Mouse (Mus musculus) CH12.LX (cell line): ENCODE data around the gene Asb17. TPM values are rescaled to one million over a fixed set of nuclear protein-coding genes. Genes with fewer than 3 reads are reported as not detected.

Source experiments
- DNase-seq: peaks from one replicate; pipeline ENCODE4 v3.0.0-alpha.2; 2013; ENCODE audit errors: extremely low read depth
- H3K27ac ChIP-seq: 2 replicates; pipeline ENCODE4 v1.5.1; 2012; ENCODE audit warnings: low read depth, mild to moderate bottlenecking, control low read depth, moderate library complexity; ENCODE audit not compliant: insufficient read depth
- H3K27me3 ChIP-seq: replicated peaks from 2 replicates; pipeline ENCODE3; 2012; ENCODE audit warnings: inconsistent platforms
- H3K36me3 ChIP-seq, 2 experiments: replicated peaks in 1 of 2; 2 replicates each; pipeline versions ENCODE3 to v1.6.1; 2012; ENCODE audit warnings: inconsistent platforms in 1 of 2, low read length in 1 of 2, mild to moderate bottlenecking in 1 of 2, mixed read lengths in 1 of 2, moderate library complexity in 1 of 2; ENCODE audit not compliant: control insufficient read depth in 1 of 2, insufficient read depth in 1 of 2
- H3K4me1 ChIP-seq, 2 experiments: 2 replicates each; pipeline ENCODE4 v1.6.1; 2012; ENCODE audit warnings: inconsistent platforms in 1 of 2, moderate library complexity in 1 of 2; ENCODE audit not compliant: insufficient read depth in 2 of 2, control insufficient read depth in 1 of 2
- H3K4me2 ChIP-seq: 2 replicates; pipeline ENCODE4 v1.6.1; 2012; ENCODE audit warnings: low read depth, mild to moderate bottlenecking, control low read depth; ENCODE audit not compliant: poor library complexity, insufficient read depth, severe bottlenecking
- H3K4me3 ChIP-seq, 3 experiments: fragments of 150-350 bp in 1 of 3; sonication (generic) in 1 of 3; replicated peaks in 1 of 3; 2 replicates each; pipeline versions ENCODE3 to v1.5.1; 2011 to 2012; ENCODE audit warnings: low read depth in 2 of 3, low read length in 2 of 3, mild to moderate bottlenecking in 2 of 3, moderate library complexity in 2 of 3, control low read depth in 1 of 3, improper control_type of control experiment in 1 of 3, inconsistent platforms in 1 of 3, mixed read lengths in 1 of 3; ENCODE audit not compliant: poor library complexity in 1 of 3
- H3K79me2 ChIP-seq: replicated peaks from 2 replicates; pipeline ENCODE4 v1.6.1; 2012; ENCODE audit warnings: mild to moderate bottlenecking, moderate library complexity; ENCODE audit not compliant: control insufficient read depth, poor library complexity, insufficient read depth, severe bottlenecking; ENCODE audit errors: extremely low read depth
- H3K9ac ChIP-seq: 2 replicates; pipeline ENCODE4 v1.6.1; 2012; ENCODE audit warnings: low read depth, mild to moderate bottlenecking, control low read depth, moderate library complexity; ENCODE audit not compliant: insufficient read depth
- H3K9me3 ChIP-seq: replicated peaks from 2 replicates; pipeline ENCODE3; 2012; ENCODE audit warnings: low read length, inconsistent platforms, mixed read lengths
- BHLHE40 ChIP-seq: IDR thresholded peaks from 2 replicates; pipeline ENCODE4 v1.6.1; 2011; ENCODE audit warnings: mild to moderate bottlenecking, low read depth, low read length, improper control_type of control experiment
- CHD1 ChIP-seq: IDR thresholded peaks from 2 replicates; pipeline ENCODE4 v1.6.1; 2012; ENCODE audit warnings: low read depth, low read length, improper control_type of control experiment, inconsistent platforms
- CHD2 ChIP-seq: IDR thresholded peaks from 2 replicates; pipeline ENCODE4 v1.6.1; 2011; ENCODE audit warnings: low read length, improper control_type of control experiment
- CTCF ChIP-seq, 2 experiments: IDR thresholded peaks in 1 of 2; conservative IDR thresholded peaks in 1 of 2; 2 replicates each; pipeline ENCODE4 v1.5.1; 2011 to 2012; ENCODE audit warnings: low read depth in 2 of 2, low read length in 2 of 2, improper control_type of control experiment in 1 of 2, inconsistent platforms in 1 of 2, mild to moderate bottlenecking in 1 of 2, moderate library complexity in 1 of 2
- EP300 ChIP-seq: IDR thresholded peaks from 2 replicates; pipeline ENCODE4 v1.6.1; 2011; ENCODE audit warnings: low read length, improper control_type of control experiment
- ETS1 ChIP-seq: conservative IDR thresholded peaks from 2 replicates; pipeline ENCODE4 v1.6.1; 2012; ENCODE audit warnings: low read depth, mild to moderate bottlenecking, inconsistent platforms, low read length, improper control_type of control experiment, moderate library complexity
- GABPA ChIP-seq: IDR thresholded peaks from 2 replicates; pipeline ENCODE4 v1.6.1; 2012; ENCODE audit warnings: low read depth, low read length, improper control_type of control experiment, inconsistent platforms; ENCODE audit not compliant: insufficient replicate concordance
- HCFC1 ChIP-seq: IDR thresholded peaks from 2 replicates; pipeline ENCODE4 v1.6.1; 2012; ENCODE audit warnings: low read depth, mild to moderate bottlenecking, inconsistent platforms, low read length, improper control_type of control experiment
- KAT2A ChIP-seq: IDR thresholded peaks from 2 replicates; pipeline ENCODE4 v1.6.1; 2012; ENCODE audit warnings: low read length, improper control_type of control experiment, inconsistent platforms; ENCODE audit not compliant: insufficient replicate concordance
- MAFK ChIP-seq: IDR thresholded peaks from 2 replicates; pipeline ENCODE4 v1.6.1; 2011; ENCODE audit warnings: low read length, improper control_type of control experiment; ENCODE audit not compliant: insufficient replicate concordance
- MEF2A ChIP-seq: IDR thresholded peaks from 2 replicates; pipeline ENCODE4 v1.6.1; 2014; ENCODE audit warnings: low read depth, mild to moderate bottlenecking, inconsistent platforms, low read length, improper control_type of control experiment, borderline replicate concordance
- NRF1 ChIP-seq: IDR thresholded peaks from 2 replicates; pipeline ENCODE4 v1.6.1; 2014; ENCODE audit warnings: low read depth, mild to moderate bottlenecking, inconsistent platforms, low read length, improper control_type of control experiment, moderate library complexity
- PAX5 ChIP-seq: IDR thresholded peaks from 2 replicates; pipeline ENCODE4 v1.6.1; 2012; ENCODE audit warnings: low read length, inconsistent platforms, mixed read lengths
- POLR2AphosphoS2 ChIP-seq: IDR thresholded peaks from 2 replicates; pipeline ENCODE4 v1.6.1; 2011; ENCODE audit warnings: low read depth, low read length, improper control_type of control experiment
- RAD21 ChIP-seq: IDR thresholded peaks from 2 replicates; pipeline ENCODE4 v1.6.1; 2011; ENCODE audit warnings: low read depth, mild to moderate bottlenecking, low read length, improper control_type of control experiment, moderate library complexity
- RCOR1 ChIP-seq: conservative IDR thresholded peaks from 2 replicates; pipeline ENCODE4 v1.6.1; 2012; ENCODE audit warnings: low read depth, mild to moderate bottlenecking, inconsistent platforms, low read length, improper control_type of control experiment
- SMC3 ChIP-seq: IDR thresholded peaks from 2 replicates; pipeline ENCODE4 v1.6.1; 2011; ENCODE audit warnings: low read depth, low read length, improper control_type of control experiment
- UBTF ChIP-seq: IDR thresholded peaks from 2 replicates; pipeline ENCODE4 v1.6.1; 2012; ENCODE audit warnings: low read depth, mild to moderate bottlenecking, inconsistent platforms, low read length, improper control_type of control experiment, moderate library complexity
- ZKSCAN1 ChIP-seq: IDR thresholded peaks from 2 replicates; pipeline ENCODE4 v1.6.1; 2012; ENCODE audit warnings: low read depth, inconsistent platforms, low read length, improper control_type of control experiment, borderline replicate concordance
- ZMIZ1 ChIP-seq: IDR thresholded peaks from 2 replicates; pipeline ENCODE4 v1.6.1; 2012; ENCODE audit warnings: low read depth, mild to moderate bottlenecking, inconsistent platforms, low read length, improper control_type of control experiment
- ZNF384 ChIP-seq: IDR thresholded peaks from 2 replicates; pipeline ENCODE4 v1.6.1; 2012; ENCODE audit warnings: low read depth, low read length, improper control_type of control experiment, inconsistent platforms
- dilution Hi-C: fragments of 300-500 bp; cut with MboI; formaldehyde crosslinking; loops from 2 replicates; pipeline ENCODE4 v1.14.3; 2020; ENCODE audit warnings: low sequenced_read_pairs; ENCODE audit not compliant: extremely low pct_unique_long_range_greater_than_20kb, extremely low pct_ligation_motif_present
- in situ Hi-C: fragments of 300-500 bp; cut with MboI; formaldehyde crosslinking; loops from 3 replicates; pipeline ENCODE4 v1.14.3; 2019; ENCODE audit warnings: low sequenced_read_pairs, low pct_ligation_motif_present, low pct_unique_long_range_greater_than_20kb, mixed read lengths
- polyA plus RNA-seq: library from polyadenylated mRNA; unstranded; fragments of >175 nt; gene quantifications from 2 replicates; pipeline ENCODE4 v1.2.1, GENCODE M21; 2012; ENCODE audit warnings: low read depth; ENCODE audit not compliant: insufficient read length
- total RNA-seq, 2 experiments: library from RNA; depleted of rRNA; stranded (reverse); fragments of 300-350 nt in 1 of 2; fragments of >200 nt in 1 of 2; gene quantifications; 2 replicates each; pipeline ENCODE4 v1.2.3; 2012 to 2014

Gene Asb17
- total and polyA plus RNA-seq, 3 experiments: 0.13 to 0.27 TPM; not detected in 1

- Histone ChIP-seq H3K36me3 (peaks cover 0 to 6% of the 10 kb centered on the region in 2 experiments), H3K27me3 (no peaks in the 10 kb centered on the region), H3K4me2 (no peak overlapping the region), H3K4me1 (peaks cover 0 to 9% of the 10 kb centered on the region in 2 experiments; a peak in 2 of 4 replicates), H3K79me2 (no peaks in the 10 kb centered on the region), H3K9me3 (no peaks in the 10 kb centered on the region), H3K27ac (no peak overlapping the region), H3K4me3 (no peak overlapping the region)
- TF ChIP-seq ETS1: no peak
- no peak for TF ChIP-seq BHLHE40
- TF ChIP-seq RAD21: no peak
- TF ChIP-seq CTCF (conservative IDR thresholded peaks at IDR 0.05 in 1 of 2, IDR thresholded peaks at IDR 0.05 in 1 of 2; ENCODE audit: low read depth in 2 of 2, low read length in 2 of 2): no peak
- no peak for TF ChIP-seq EP300
- TF ChIP-seq ZKSCAN1: no peak
- no peak for TF ChIP-seq MEF2A
- TF ChIP-seq NRF1: no peak
- no peak for TF ChIP-seq SMC3
- no peak for TF ChIP-seq UBTF
- TF ChIP-seq RCOR1: no peak
- TF ChIP-seq CHD1: no peak
- TF ChIP-seq KAT2A: no peak
- no peak for TF ChIP-seq POLR2AphosphoS2
- no peak for TF ChIP-seq PAX5
- no peak for TF ChIP-seq HCFC1
- TF ChIP-seq CHD2: no peak
- TF ChIP-seq MAFK: no peak
- TF ChIP-seq, all 38 proteins: peak for 0
- in situ Hi-C loops: no loop called here
- H3K9ac ChIP-seq: no peak overlapping the region
- dilution Hi-C loops: no loop called here
- no peak for DNase-seq
These were observed 44.1 kb downstream of the Asb17 start for GRCm38 (mm10) chr3:153888141-153888540.

- no peaks in the 10 kb centered on the region for H3K79me2 ChIP-seq
These were observed 45.3 kb downstream of the Asb17 start for GRCm38 (mm10) chr3:153889188-153889781.

More at GRCm38 (mm10) chr3:153889188-153889781, 45.3 kb downstream of the Asb17 start:
- in situ Hi-C loops: no loop called here
- Histone ChIP-seq H3K4me2 (no peak overlapping the region), H3K27me3 (no peaks in the 10 kb centered on the region), H3K27ac (no peak overlapping the region), H3K36me3 (peaks cover 0 to 8% of the 10 kb centered on the region in 2 experiments)
- no peak for TF ChIP-seq RAD21
- no peak for TF ChIP-seq ZNF384
- TF ChIP-seq ZMIZ1: no peak
- no peak for TF ChIP-seq GABPA
- no peak for TF ChIP-seq ZKSCAN1
- TF ChIP-seq NRF1: no peak
- TF ChIP-seq, all 38 proteins: peak for 0
- no peak for DNase-seq
- Histone ChIP-seq H3K4me3 (no peak overlapping the region), H3K4me1 (peaks cover 0 to 9% of the 10 kb centered on the region in 2 experiments; a peak in 2 of 4 replicates), H3K9ac (no peak overlapping the region), H3K9me3 (no peaks in the 10 kb centered on the region)
- dilution Hi-C loops: no loop called here
